Comparison of ENCODE assay signal across 26 mouse cellular contexts in the genomic region with DNA sequence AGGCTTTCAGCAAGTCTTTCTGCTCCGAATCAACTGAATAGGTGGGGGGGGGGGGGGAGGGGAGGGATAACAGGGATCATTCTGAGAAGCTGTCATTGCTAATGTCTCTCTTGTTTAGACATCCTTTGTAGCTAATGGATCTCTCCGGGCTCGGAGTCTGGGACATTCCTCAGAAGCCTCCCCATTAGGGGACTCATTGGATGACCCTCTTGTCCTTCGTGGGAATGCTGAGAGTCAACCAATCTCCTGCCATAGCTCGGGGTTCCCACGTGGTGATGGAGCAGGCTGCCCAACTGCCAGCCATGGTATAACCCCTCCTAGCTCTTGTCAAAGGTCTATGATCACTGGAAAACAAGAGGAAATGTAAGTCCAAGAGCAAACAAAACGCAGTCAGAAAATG. TPM values are rescaled to one million over a fixed set of nuclear protein-coding genes. Genes with fewer than 3 reads are reported as not detected.
"Had no signal": no experiment of that assay in that cellular context is flagged by ENCODE, and none has a peak within 500 bp of the region (broad histone marks: within the 10 kb centered on the region; RNA-seq: fewer than 3 reads in every experiment).

No protein-coding gene starts in this region.

- DNase-seq: kidney, adult 8-10 months; kidney, postnatal 10 days; kidney, postnatal 36 days; liver; lung, adult 18-20 months; lung, postnatal 10 days; lung, postnatal 36 days; midbrain, embryonic 14.5 days; right cerebral cortex, postnatal 25 days; thymus, postnatal 25 days had no signal

- H3K9ac ChIP-seq: kidney, embryonic 15.5 days; limb, embryonic 13.5 days; liver, embryonic 12.5 days; liver, embryonic 15.5 days; lung, embryonic 15.5 days had no signal

- H3K27me3 ChIP-seq: lung, embryonic 15.5 days had no signal

- H3K4me1 ChIP-seq: limb, embryonic 10.5 days; limb, embryonic 13.5 days; liver, embryonic 12.5 days; lung, embryonic 15.5 days; megakaryocyte, embryonic 14.5 days; midbrain, embryonic 10.5 days had no signal

- H3K4me3 ChIP-seq: kidney, embryonic 15.5 days; limb, embryonic 10.5 days; limb, embryonic 13.5 days; liver, embryonic 12.5 days; liver, embryonic 15.5 days; lung, embryonic 15.5 days; megakaryocyte, embryonic 14.5 days; midbrain, embryonic 10.5 days; myocyte had no signal

- ATAC-seq: inflammation-experienced regulatory T-cells, adult 6 months; liver, embryonic 12.5 days had no signal

- H3K9me3 ChIP-seq: kidney, embryonic 15.5 days; limb, embryonic 10.5 days; limb, embryonic 13.5 days; liver, embryonic 12.5 days; liver, embryonic 15.5 days; lung, embryonic 15.5 days; midbrain, embryonic 10.5 days had no signal

- H3K27ac ChIP-seq: kidney, embryonic 15.5 days; limb, embryonic 10.5 days; limb, embryonic 13.5 days; liver, embryonic 12.5 days; liver, embryonic 15.5 days; lung, embryonic 15.5 days; midbrain, embryonic 10.5 days had no signal

- H3K4me2 ChIP-seq: kidney, embryonic 15.5 days; limb, embryonic 13.5 days; liver, embryonic 12.5 days; liver, embryonic 15.5 days; lung, embryonic 15.5 days had no signal

- H3K36me3 ChIP-seq: kidney, embryonic 15.5 days; limb, embryonic 10.5 days; limb, embryonic 13.5 days; liver, embryonic 12.5 days; liver, embryonic 15.5 days; lung, embryonic 15.5 days; midbrain, embryonic 10.5 days had no signal

RNA-seq across cellular contexts. Expression of a gene that starts 34.7 kb away (rescaled TPM):
- total RNA-seq: layer of hippocampus, adult 8-10 months; layer of hippocampus, postnatal 10 days; left cerebral cortex, adult 8-10 months; left cerebral cortex, postnatal 25 days had no signal
- polyA plus RNA-seq: inflammation-experienced regulatory T-cells, adult 6 months; limb, embryonic 10.5 days; limb, embryonic 13.5 days; lung, embryonic 15.5 days; myocyte; neural tube, embryonic 14.5 days; thymus, postnatal 0 days had no signal
